Mouse (Mus musculus) forebrain, embryonic 14.5 days (tissue): ENCODE results near the gene Mepce. TPM values are rescaled to one million over a fixed set of nuclear protein-coding genes. Genes with fewer than 3 reads are reported as not detected.
A peak's percentile ranks its signal among the peaks of the same experiment; 100 is the strongest.

Experiments
- ATAC-seq: fragments of 200-750 bp; cut with Nextera tagmentation; 2 replicates; pipeline ENCODE4 v1.8.0; 2017; ENCODE audit warnings: mild to moderate bottlenecking, moderate library complexity
- DNase-seq: peaks from one replicate; pipeline ENCODE4 v3.0.0-alpha.2; 2015; ENCODE audit warnings: low spot score
- H3K27ac ChIP-seq: fragments of 300-500 bp; sonication (generic); 2 replicates; pipeline ENCODE4 v1.5.1; 2014; ENCODE audit warnings: low read depth, mild to moderate bottlenecking, control low read depth, low read length, moderate library complexity
- H3K27me3 ChIP-seq: fragments of 300-500 bp; sonication (generic); replicated peaks from 2 replicates; pipeline ENCODE4 v1.6.1; 2014; ENCODE audit warnings: low read length, control low read depth, mixed read lengths; ENCODE audit not compliant: control insufficient read depth, insufficient read depth
- H3K36me3 ChIP-seq: fragments of 300-500 bp; sonication (generic); 2 replicates; pipeline ENCODE4 v1.6.1; 2014; ENCODE audit warnings: low read length, control low read depth; ENCODE audit not compliant: control insufficient read depth, insufficient read depth
- H3K4me1 ChIP-seq: fragments of 300-500 bp; sonication (generic); 2 replicates; pipeline ENCODE4 v1.6.1; 2014; ENCODE audit warnings: antibody characterized with exemption, low read length, control low read depth; ENCODE audit not compliant: control insufficient read depth, insufficient read depth
- H3K4me2 ChIP-seq: fragments of 300-500 bp; sonication (generic); 2 replicates; pipeline ENCODE4 v1.6.1; 2014; ENCODE audit warnings: mild to moderate bottlenecking, control low read depth, low read length
- H3K4me3 ChIP-seq: fragments of 300-500 bp; sonication (generic); 2 replicates; pipeline ENCODE4 v1.5.1; 2014; ENCODE audit warnings: low read depth, low read length, control low read depth
- H3K9ac ChIP-seq: fragments of 300-500 bp; sonication (generic); 2 replicates; pipeline ENCODE4 v1.6.1; 2014; ENCODE audit warnings: mild to moderate bottlenecking, low read length, control low read depth, moderate library complexity
- H3K9me3 ChIP-seq: fragments of 300-500 bp; sonication (generic); replicated peaks from 2 replicates; pipeline ENCODE4 v1.6.1; 2016; ENCODE audit warnings: low read length, control low read depth, mixed read lengths; ENCODE audit not compliant: control insufficient read depth
- WGBS: fragments of 180-500 bp; shearing (Covaris S2); extraction: QIAGEN DNeasy Blood & Tissue Kit; methylation state at CpG from one replicate; pipeline ENCODE4 v1.1.7; 2014; 5-methylcytosine and 5-hydroxymethylcytosine counted together
- polyA plus RNA-seq: library from polyadenylated mRNA; unstranded; fragments of >200 nt; fragmentation: Nextera tagmentation; extraction: Ambion mirVana; gene quantifications from 2 replicates; pipeline ENCODE4 v1.2.1, GENCODE M21; 2014

The Mepce gene
- polyA plus RNA-seq, 1 experiment from 2014 or later = 13.2 TPM

DNA sequence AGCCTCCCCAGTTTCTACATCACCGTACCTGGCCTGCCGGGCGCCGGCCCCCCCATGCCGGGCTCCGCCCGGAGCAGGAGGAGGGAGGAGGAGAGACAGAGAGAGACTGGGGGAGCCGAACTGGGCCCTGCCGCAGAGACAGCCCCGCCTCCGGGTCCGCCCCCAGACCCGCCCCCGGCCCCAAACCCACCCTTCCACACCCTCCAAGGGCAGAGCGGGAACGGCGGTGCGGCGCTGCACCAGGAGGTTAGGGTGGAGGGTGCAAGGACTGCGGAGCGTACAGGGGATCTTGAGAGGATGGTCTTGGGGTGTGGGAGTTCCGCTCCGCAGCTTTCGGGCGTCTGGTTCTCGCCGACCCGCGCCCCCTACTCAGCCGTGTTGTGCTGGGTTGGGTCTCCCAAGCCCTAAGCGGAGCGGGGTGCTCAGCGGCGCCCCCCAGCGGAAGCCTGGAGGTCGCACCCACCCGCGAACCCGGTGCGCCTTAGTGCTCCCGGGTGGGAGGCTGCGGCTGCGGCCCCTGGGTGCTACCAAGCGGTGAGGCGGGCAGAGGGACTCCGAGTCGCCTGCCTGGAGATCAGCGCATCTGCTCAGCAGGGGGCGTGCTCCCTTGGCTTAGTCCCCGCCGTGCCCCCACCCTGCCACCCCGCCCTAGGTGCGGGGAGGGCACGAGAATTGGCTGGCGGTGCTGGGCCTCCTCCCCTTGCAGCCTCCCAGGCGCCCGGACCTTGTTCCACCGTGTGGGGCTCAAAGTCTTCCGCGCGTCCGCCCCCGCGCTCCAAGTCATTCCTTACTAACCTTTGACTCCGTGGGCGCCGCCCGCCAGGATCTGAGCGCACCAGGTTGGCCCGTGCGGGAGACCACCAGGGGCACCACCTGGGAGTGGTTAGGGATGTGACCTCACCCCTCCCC lies 46.2 kb downstream of the Mepce start, which contains the start of gene Nyap1:
TSS of gene Nyap1 (minus strand) at position 585 of the 909 bp plus-strand sequence.
- Histone ChIP-seq H3K4me2 (peak within 1 kb of the TSS; percentile 89), H3K4me1 (peaks cover 33% of the 10 kb centered on the region), H3K4me3 (peak within 1 kb of the TSS; percentile 60), H3K27ac (peak within 1 kb of the TSS; percentile 87), H3K9ac (peak within 1 kb of the TSS; percentile 85), H3K9me3 (no peaks in the 10 kb centered on the region), H3K27me3 (no peaks in the 10 kb centered on the region), H3K36me3 (peaks cover 19% of the 10 kb centered on the region)
- DNase-seq = peak; percentile 86
- WGBS = under 1% methylated on average over 51 of the region's 71 CpGs
- peak; percentile 88 for ATAC-seq

DNA sequence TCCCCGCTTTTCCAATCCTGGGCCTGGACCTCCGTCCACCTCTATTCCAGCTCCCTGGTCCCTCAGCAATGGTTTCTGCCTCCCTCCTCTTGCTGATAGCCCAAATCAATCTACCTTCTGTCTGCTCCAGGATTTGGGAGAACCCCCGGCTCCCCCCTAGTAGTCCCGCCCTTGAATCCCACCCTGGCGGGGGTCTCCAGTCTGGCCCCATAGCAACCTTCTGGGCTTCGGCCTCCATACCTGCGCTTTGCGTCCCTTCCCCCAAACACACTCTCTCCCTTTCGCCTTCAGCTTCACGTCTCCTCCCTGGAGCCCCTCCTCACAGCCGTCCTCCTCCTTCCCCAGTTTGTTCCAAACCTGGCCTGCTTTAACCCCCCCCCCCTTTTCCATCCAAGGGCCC lies 46.9 kb downstream of the Mepce start:
- H3K4me3 ChIP-seq = peak overlapping the region; percentile 60
- 4% methylated on average over 11 of the region's 11 CpGs for WGBS
- peak overlapping the region; percentile 85 for H3K9ac ChIP-seq
- peak overlapping the region; percentile 89 for H3K4me2 ChIP-seq
- ATAC-seq (peak; percentile 4; the same call in 1 of the 2 replicates), DNase-seq (no peak)
- H3K4me1 ChIP-seq = peaks cover 39% of the 10 kb centered on the region
- no peaks in the 10 kb centered on the region for H3K27me3 ChIP-seq
- H3K9me3 ChIP-seq = no peaks in the 10 kb centered on the region
- H3K36me3 ChIP-seq = peaks cover 27% of the 10 kb centered on the region
- H3K27ac ChIP-seq = peak overlapping the region; percentile 87

DNA sequence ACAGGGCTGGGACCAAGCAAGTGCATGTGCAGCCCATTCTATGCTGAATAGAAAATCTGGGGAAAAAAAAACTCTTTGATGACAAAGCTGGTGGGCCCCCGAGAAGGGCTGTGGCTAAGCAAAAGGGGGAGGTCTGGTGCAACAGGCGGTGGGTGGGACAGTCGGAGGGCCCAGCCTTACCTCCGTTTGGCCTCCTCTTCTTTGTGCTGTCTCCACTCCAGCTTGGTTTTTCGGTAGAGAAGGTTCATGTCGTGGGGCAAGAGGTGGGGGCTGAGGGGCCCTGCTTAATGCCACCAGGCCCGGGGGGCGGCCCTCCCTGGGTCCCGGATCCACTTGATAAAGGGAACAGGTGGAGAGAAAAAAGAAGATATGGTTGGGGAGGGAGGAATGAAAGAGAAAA lies 48.0 kb downstream of the Mepce start:
- Histone ChIP-seq H3K4me2 (peak overlapping the region; percentile 89), H3K4me3 (peak overlapping the region; percentile 60), H3K36me3 (peaks cover 36% of the 10 kb centered on the region), H3K27ac (peak overlapping the region; percentile 87), H3K4me1 (peaks cover 47% of the 10 kb centered on the region), H3K27me3 (no peaks in the 10 kb centered on the region), H3K9me3 (no peaks in the 10 kb centered on the region), H3K9ac (peak overlapping the region; percentile 85)
- WGBS = 19% methylated on average over 9 of the region's 9 CpGs
- DNase-seq (no peak), ATAC-seq (no peak)

GRCm38 (mm10) chr5:137738516-137738915 lies 48.9 kb downstream of the Mepce start:
- WGBS = 12% methylated on average over 5 of the region's 5 CpGs
- peak; percentile 70 for DNase-seq
- Histone ChIP-seq H3K4me3 (peak overlapping the region; percentile 60), H3K9me3 (no peaks in the 10 kb centered on the region), H3K9ac (peak overlapping the region; percentile 85), H3K4me1 (peaks cover 53% of the 10 kb centered on the region), H3K4me2 (peak overlapping the region; percentile 89), H3K36me3 (peaks cover 38% of the 10 kb centered on the region), H3K27me3 (no peaks in the 10 kb centered on the region), H3K27ac (peak overlapping the region; percentile 87)
- ATAC-seq = no peak

DNA sequence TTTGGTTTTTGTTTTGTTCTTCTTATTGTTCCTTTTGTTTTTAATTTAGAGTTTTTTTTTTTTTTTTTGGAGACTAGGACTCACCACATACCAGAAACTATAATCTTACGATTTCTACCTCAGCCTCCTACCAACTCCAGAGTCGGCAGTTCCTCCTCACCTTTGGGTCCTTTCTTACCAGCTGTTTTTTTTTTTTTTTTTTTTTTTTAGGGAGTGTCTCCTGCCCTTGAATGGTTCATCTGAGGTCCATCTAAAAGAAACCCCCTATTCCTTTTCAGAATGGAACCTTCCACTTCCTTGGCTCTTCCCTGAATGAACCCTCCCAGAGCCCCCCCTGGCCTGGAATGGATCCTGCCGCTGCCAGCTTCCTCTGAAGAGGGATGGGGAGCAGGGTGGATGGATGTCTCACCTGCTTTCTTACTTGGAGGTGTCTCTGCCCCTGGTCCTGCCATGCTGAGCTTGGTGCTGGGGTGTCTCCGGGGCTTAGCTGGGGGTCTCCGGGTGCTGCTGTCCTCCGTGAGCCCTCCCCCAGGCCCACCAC lies 50.0 kb downstream of the Mepce start:
- no peak for ATAC-seq
- peak overlapping the region; percentile 48; the same call in 1 of the 2 replicates for H3K27ac ChIP-seq
- H3K9ac ChIP-seq = peak overlapping the region; percentile 85; the same call in 1 of the 2 replicates
- DNase-seq = peak; percentile 68
- H3K27me3 ChIP-seq = no peaks in the 10 kb centered on the region
- peaks cover 61% of the 10 kb centered on the region for H3K4me1 ChIP-seq
- peak overlapping the region; percentile 89 for H3K4me2 ChIP-seq
- 81% methylated on average over 6 of the region's 6 CpGs for WGBS
- H3K4me3 ChIP-seq = no peak overlapping the region
- H3K9me3 ChIP-seq = no peaks in the 10 kb centered on the region
- peaks cover 46% of the 10 kb centered on the region for H3K36me3 ChIP-seq

- Histone ChIP-seq H3K4me3 (peak overlapping the region; percentile 26), H3K4me2 (peak overlapping the region; percentile 56), H3K9me3 (no peaks in the 10 kb centered on the region), H3K36me3 (peaks cover 71% of the 10 kb centered on the region), H3K4me1 (peaks cover 55% of the 10 kb centered on the region), H3K27ac (peak overlapping the region; percentile 97), H3K27me3 (no peaks in the 10 kb centered on the region), H3K9ac (peak overlapping the region; percentile 57)
- ATAC-seq (peak; percentile 98), DNase-seq (peak; percentile 99)
- WGBS = 27% methylated on average over 6 of the region's 6 CpGs
These were observed 53.0 kb downstream of the Mepce start for GRCm38 (mm10) chr5:137734289-137735061.

DNA sequence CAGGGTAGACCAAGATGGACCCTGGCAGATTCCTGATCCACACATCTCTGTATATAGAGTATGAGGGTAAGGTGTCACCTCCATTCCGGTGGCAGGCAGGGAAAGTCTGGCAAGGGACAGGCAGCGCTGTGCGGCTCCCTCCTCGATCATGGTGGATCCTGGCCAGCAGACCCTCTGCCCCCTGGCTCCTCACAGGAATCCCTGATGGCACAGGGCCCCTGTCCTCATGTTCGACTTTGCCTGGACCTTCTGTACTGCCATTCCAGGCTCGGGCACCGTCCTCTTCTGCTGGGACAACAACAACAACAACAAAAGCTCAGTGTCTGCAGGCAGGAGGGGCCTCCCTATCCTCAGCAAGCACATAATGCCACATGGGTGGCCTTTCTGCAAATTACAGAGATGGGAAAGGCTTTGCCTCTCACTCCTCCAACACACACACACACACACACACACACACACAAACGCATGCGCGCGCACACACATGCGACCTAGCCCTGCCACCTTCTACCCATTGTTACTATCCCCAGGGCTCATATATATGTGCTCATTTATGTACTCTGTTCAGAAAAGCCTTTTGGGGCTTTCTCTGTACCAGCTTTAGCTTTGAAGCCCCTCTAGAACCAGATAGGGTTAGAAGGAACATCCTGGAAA lies 53.7 kb downstream of the Mepce start:
- DNase-seq = peak; percentile 82
- peaks cover 74% of the 10 kb centered on the region for H3K36me3 ChIP-seq

More for the DNA sequence above, 53.7 kb downstream of the Mepce start:
- Histone ChIP-seq H3K9ac (peak overlapping the region; percentile 57), H3K9me3 (no peaks in the 10 kb centered on the region), H3K4me2 (peak overlapping the region; percentile 56), H3K4me1 (peaks cover 48% of the 10 kb centered on the region), H3K27ac (peak overlapping the region; percentile 97), H3K27me3 (no peaks in the 10 kb centered on the region), H3K4me3 (peak overlapping the region; percentile 26)
- ATAC-seq = peak; percentile 67
- WGBS = 12% methylated on average over 12 of the region's 12 CpGs
